Mouse (Mus musculus) E14TG2a.4 (cell line): ENCODE results near the gene AI837181.

Experiments
- CTCF ChIP-seq: conservative IDR thresholded peaks from 2 replicates; pipeline ENCODE4 v1.5.1; 2014; ENCODE audit warnings: low read length
- NANOG ChIP-seq: IDR thresholded peaks from 2 replicates; pipeline ENCODE4 v1.6.1; 2014; ENCODE audit warnings: borderline replicate concordance, low read length, mixed read lengths
- POU5F1 ChIP-seq: IDR thresholded peaks from 2 replicates; pipeline ENCODE4 v1.6.1; 2014; ENCODE audit warnings: low read length, borderline replicate concordance

GRCm38 (mm10) chr19:5390416-5390815 lies 34.5 kb upstream of the AI837181 start:
- TF ChIP-seq CTCF (no peak), POU5F1 (no peak), NANOG (no peak)
